Mouse (Mus musculus): ENCODE measurements at regions not wholly inside any gene's neighbourhood (a gene's known extent, or its start where the extent isn't known, plus 50 kb on each side); places are given as distances from the start of the nearest gene placed in this dataset.
A peak's percentile ranks its signal among the peaks of the same experiment; 100 is the strongest.

- DNase-seq: no peak
Observed at GRCm38 (mm10) chr4:9033106-9033642, 794.3 kb upstream of the Car8 start.

DNA sequence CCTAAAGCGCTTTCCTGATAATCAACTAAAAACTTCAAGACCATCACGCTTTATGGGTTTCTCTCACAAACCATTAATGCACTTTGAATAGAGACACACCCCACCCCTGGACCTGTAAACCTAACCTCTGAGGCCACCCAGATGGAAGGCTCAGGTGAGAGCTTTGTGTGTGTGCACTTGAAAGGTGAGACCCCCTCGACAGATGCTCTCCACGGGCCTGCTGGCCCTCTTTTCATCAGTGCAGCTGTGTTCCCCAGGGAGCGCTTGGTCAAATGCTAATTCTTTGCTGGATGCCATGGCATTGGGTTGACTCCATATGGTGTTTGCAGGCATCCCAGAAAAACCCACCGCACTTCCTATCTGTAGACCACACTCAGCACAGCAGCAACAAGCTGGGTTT is 792.8 kb upstream of the Car8 start:
- DNase-seq: no peak

GRCm38 (mm10) chr4:9028946-9029345 is 790.1 kb upstream of the Car8 start:
- no peak for DNase-seq

GRCm38 (mm10) chr4:9028475-9028874 is 789.6 kb upstream of the Car8 start:
- DNase-seq: peak; percentile 19 to 47

DNA sequence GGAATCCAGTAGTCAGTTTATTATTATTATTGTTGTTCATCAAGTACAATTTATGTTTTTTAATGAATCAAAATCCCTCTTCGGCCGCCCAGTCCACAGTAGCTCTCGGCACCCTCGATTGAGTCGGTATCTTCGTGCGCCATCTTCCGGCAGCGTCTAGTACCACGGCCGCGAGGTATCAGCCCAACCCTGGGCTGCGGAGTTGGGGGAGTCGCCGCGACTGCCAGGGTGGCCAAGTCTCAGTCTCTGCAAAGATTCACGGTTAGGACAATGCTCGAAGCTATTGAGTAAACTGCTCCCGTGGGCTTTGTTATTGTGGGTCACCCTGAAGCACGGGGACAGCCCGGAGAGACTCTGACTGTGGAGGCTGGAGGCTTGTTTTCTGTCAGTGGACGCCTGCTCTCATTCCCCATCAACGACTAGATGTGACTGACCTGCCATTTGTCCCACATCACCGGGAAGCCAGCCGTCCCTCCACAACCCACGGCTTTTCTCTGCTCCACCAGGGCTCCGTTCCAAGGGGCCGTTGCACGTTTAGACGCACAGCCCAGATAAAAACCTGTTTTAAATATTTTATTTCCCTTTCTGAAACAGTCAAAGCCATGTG is 789.1 kb upstream of the Car8 start:
- peak; percentile 89 to 91 for DNase-seq

DNA sequence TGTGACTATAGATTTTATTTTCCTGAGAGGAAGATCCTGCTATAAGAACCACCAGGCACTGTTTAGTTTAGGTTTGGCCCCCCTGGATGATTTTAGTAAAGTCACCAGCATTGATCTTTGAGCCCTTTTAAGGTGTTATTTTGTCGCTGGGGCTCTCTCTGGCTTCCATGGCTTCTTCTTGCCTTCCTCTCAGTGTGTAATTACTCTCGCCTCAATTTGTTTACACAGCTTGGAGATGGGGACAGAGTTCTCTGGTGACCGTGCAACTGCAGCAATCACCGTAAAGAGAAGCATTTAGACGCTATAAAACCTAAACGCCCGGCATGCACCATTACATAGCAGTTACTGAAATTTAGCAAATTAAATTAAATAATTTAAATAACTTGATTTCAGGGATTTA is 788.5 kb upstream of the Car8 start:
- DNase-seq: no peak

DNA sequence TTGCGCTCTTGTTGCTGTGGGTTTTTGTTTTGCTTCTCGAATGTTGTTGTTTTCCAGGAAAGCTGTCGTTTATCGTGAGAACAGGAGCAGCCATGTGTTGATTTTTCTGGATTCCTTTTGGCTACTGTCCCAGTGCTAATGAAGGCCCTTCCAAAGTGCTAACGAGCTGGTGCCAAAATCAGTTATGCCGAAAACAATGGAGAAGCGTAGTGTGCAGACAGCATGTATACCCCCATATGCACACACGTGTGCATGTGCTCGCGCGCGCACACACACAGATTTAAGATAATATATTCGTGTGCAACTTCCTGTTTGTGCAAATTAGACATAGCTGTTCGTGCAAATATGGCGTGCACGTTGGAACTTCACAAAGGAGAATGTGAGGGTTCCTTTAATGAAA is 788.0 kb upstream of the Car8 start:
- DNase-seq: no peak

GRCm38 (mm10) chr4:9025821-9026470 is 787.1 kb upstream of the Car8 start:
- DNase-seq: peak in 1 of 2 experiments; percentile 23

DNA sequence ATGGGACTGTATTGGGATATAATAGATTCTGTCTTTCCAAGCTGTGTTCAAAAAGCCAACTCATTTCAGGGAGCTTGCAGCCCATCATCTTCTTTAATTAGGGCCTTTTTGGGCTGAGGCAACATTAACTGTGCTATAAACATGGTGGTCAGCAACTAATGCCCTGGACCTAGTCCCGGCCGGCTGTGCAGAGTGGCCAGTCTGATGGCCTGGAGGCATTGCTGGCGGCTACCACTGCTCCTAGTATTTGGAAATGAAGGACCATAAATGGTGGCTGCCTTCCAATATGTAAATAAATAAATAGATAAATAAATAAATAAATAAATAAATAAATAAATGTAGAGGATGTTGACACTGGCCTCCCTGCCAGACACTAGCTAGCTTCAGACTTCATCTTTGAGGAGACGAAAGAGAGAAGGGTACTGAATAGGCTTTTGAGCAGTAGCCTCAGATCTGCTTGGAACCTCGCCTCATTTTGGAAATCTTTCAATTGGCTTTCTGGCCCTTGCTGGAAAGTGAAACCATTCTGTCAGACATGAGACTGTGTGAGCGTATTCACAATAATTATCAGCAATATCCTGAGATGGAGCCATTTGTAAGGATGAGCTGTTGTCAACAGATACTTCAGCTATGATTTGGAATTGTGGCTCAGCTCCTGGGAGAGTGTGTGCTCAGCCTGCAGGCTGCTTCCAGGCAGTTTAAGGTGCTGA is 785.5 kb upstream of the Car8 start:
- no peak for DNase-seq

- DNase-seq: no peak
Observed at GRCm38 (mm10) chr4:9019241-9020110, 780.6 kb upstream of the Car8 start.

DNA sequence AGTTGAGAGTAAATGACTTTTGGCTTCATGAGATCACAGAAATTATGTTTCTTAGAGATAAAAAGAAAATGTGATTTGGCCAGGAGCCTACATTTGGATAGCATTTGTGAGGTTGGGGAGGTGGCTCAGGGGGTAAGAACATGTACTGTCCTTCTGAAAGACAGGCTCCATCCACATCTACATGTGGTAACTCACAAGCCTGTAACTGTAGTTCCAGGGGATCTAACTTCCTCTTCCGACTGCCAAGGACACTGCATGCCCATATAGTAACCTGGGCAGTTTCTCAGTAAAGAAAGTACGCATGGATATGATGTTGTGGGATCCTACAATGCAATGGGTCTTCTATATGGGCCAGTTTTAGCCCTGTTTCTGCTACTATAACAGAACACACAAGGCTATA is 779.4 kb upstream of the Car8 start:
- no peak for DNase-seq

DNA sequence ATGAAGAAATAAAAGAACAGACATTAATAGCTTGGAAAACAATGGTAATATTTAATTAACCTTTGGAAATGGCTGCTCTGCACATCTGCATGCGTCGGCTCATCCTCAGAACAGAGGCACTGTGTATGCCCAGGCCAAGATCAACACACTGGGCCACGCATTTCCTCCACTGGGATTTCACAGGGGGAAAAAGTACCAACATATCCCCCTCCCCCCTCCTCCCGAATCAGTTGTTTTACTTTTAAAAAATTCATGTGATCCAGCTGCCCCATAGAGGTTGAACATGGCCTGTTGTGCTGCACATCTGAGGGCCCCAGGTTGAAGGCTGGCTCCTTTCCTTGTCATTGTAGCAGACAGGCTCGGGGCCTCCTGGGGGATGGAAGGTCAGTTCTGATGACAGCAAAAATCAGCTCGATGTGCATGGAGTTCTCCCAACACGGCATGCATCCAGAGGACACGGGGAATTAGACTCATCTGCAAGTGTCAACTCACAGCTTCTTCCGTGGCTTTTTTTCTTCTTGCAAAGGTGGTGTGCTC is 777.7 kb upstream of the Car8 start:
- DNase-seq: no peak

- peak; percentile 47 to 50 for DNase-seq
Observed at GRCm38 (mm10) chr4:9015528-9016503, 777.0 kb upstream of the Car8 start.

GRCm38 (mm10) chr4:9014986-9015385 is 776.1 kb upstream of the Car8 start:
- no peak for DNase-seq

DNA sequence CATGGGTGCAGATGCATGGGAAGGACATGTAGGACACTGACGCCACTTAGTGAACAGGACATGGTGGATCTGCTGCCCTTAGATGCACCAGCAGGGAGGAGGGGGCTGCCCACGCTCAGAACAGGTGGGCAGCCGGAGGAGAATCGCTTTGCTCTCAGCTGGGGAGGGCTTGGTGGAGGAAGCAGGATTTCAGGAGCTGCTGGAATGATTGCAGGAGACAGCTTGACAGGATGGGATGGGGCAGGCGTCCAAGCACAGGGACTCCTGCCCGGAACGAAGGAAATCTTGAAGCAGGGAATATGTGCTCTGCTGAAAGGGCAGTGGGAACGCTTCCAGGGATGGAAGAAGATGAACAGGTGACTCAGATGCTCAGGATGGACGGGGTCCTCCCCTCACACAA is 773.9 kb upstream of the Car8 start:
- no peak for DNase-seq

DNA sequence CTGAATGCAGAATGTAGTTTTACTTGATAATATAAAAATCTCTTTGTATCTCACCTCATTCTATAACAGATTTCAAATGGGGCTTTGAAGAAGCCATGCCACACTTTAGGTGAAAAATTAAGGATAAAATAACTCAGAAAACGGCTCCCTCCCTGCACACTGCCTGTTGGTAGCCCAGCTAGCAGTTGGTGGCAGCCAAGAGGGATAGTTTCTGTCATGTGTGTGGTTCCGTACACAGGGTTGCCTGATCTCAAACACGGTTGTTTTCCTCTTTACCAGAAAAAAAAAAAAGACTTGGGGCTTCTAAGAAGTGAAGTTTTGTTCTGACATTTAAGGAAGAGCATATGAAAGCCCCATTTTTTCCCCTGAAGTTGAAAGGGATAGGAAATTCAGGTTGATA is 773.1 kb upstream of the Car8 start:
- DNase-seq: no peak

DNA sequence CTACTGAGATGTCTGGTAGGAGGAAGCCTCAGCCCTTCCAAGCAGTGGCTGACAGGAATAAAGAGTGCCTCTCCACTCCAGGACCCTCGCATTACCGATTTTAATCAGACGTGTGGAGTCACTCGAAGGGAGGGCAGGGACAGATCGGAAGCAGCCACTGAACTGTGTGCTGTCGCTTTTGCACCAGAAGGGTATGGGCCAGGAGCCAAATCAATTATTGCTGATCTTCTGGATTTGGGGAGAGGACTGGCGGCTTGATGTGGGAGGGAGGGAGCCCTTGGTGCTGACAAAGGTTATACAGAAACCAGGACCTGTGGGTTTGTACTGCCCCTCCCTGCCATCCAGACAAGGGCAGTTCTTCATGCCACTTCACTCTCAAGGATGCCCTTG is 772.3 kb upstream of the Car8 start:
- DNase-seq: peak; percentile 19 to 30

DNA sequence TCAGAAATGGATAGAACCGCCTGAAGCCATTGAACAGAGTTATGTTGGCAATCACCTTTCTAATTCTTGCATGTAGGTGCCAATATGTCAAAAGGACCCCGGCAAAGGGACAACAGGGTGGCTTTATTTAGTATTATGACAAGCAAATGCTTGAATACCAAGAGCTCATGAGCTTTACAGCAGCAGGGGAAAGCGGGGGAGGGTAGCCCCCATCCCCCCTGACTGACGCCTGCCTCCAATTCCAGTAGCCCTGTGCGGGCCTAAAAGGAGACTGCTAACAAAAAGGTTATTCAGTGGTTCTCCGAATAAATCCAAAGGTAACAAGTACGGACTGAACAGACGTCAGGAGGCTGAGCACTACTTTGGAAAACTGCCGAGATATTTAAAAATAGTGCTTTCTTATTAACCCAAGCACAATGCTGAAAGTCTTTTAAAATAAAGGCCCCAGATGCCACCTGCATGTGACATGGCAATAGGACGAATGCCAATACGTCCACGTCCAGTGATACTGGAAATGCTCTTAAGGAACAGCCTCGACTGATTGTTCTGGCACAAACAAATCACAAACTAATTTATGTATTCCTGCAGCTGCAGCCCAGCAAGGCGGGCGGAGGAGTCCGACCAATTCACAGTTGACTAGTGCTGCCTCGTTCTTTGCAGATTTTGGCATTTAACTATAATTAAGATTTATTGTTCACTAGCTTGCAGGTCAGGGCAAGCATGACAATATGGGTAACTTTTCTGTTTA is 771.7 kb upstream of the Car8 start:
- DNase-seq: peak; percentile 20

- DNase-seq: no peak
Observed at GRCm38 (mm10) chr4:9009656-9010055, 770.8 kb upstream of the Car8 start.
